Mouse (Mus musculus) E14TG2a.4 (cell line): ENCODE data around the gene Shc3.

Source experiments
- CTCF ChIP-seq: conservative IDR thresholded peaks from 2 replicates; pipeline ENCODE4 v1.5.1; 2014; ENCODE audit warnings: low read length
- NANOG ChIP-seq: IDR thresholded peaks from 2 replicates; pipeline ENCODE4 v1.6.1; 2014; ENCODE audit warnings: borderline replicate concordance, low read length, mixed read lengths
- POU5F1 ChIP-seq: IDR thresholded peaks from 2 replicates; pipeline ENCODE4 v1.6.1; 2014; ENCODE audit warnings: low read length, borderline replicate concordance

DNA sequence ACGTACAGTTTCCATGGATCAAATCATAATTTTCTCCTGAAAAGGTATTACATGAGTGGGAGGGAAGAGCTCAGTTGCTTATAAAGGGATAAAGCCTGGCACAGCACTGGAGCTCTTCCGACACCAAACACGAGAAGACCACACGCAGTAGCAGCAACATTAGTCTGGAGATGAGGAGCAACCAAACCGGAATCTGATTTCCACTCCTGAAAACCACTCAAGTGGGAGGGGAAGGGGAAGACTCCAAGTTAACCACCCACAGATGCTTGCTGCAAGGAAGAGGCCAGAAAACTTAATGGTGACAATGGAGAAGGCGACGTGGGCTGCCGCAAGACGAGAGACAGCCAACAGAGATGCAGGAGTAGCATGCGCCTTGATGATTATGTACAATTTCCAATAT lies 45.9 kb downstream of the Shc3 start:
- TF ChIP-seq CTCF (no peak), POU5F1 (no peak), NANOG (no peak)
